ENCODE assay signal across 9 mouse cellular contexts in genomic region chr13:83716711-83717171, GRCm38 (mm10).
DNase-seq lines count a peak whose midpoint lies in the region; ATAC-seq lines count a peak whose summit lies in the region.
"Had no signal": no experiment of that assay in that cellular context is flagged by ENCODE, and none has a peak within 500 bp of the region (broad histone marks: within the 10 kb centered on the region; RNA-seq: fewer than 3 reads in every experiment).

No protein-coding gene starts in this region.

- no peak overlapping the region for H3K4me3 ChIP-seq in intestine, embryonic 14.5 days (ENCODE audit: low read depth, low read length)
- H3K4me3 ChIP-seq in intestine, embryonic 15.5 days (replicated peaks) = no peak overlapping the region
- peak overlapping the region; percentile 69 for H3K4me3 ChIP-seq in forebrain, embryonic 16.5 days (replicated peaks; ENCODE audit: low read length)
- H3K4me3 ChIP-seq in limb, embryonic 10.5 days = no peak overlapping the region
- H3K4me3 ChIP-seq: lung, embryonic 15.5 days had no signal

- no peaks in the 10 kb centered on the region for H3K4me1 ChIP-seq in intestine, embryonic 14.5 days (replicated peaks; ENCODE audit: control insufficient read depth, insufficient read depth, low read length)
- H3K4me1 ChIP-seq in intestine, embryonic 15.5 days (replicated peaks) = no peaks in the 10 kb centered on the region; the same call in 1 of the 2 replicates
- peaks cover 13% of the 10 kb centered on the region for H3K4me1 ChIP-seq in forebrain, embryonic 16.5 days (replicated peaks; ENCODE audit: control insufficient read depth, insufficient read depth, low read length)
- H3K4me1 ChIP-seq in limb, embryonic 10.5 days = peaks cover 17% of the 10 kb centered on the region

- no peak for ATAC-seq in intestine, embryonic 14.5 days (replicated peaks; ENCODE audit: low FRiP score, low TSS enrichment, low read depth)
- no peak for ATAC-seq in intestine, embryonic 15.5 days
- ATAC-seq in forebrain, embryonic 16.5 days = no peak

- H3K9me3 ChIP-seq in intestine, embryonic 14.5 days (ENCODE audit: control insufficient read depth, low read length) = no peaks in the 10 kb centered on the region
- no peaks in the 10 kb centered on the region for H3K9me3 ChIP-seq in intestine, embryonic 15.5 days
- H3K9me3 ChIP-seq in forebrain, embryonic 16.5 days (ENCODE audit: control insufficient read depth, low read length) = no peaks in the 10 kb centered on the region
- no peaks in the 10 kb centered on the region for H3K9me3 ChIP-seq in limb, embryonic 10.5 days (replicated peaks)
- H3K9me3 ChIP-seq: lung, embryonic 15.5 days had no signal

- H3K9ac ChIP-seq in intestine, embryonic 14.5 days (ENCODE audit: low read length) = no peak overlapping the region
- H3K9ac ChIP-seq in intestine, embryonic 15.5 days = no peak overlapping the region
- H3K9ac ChIP-seq in forebrain, embryonic 16.5 days (replicated peaks; ENCODE audit: low read depth, low read length) = peak overlapping the region; percentile 100
- H3K9ac ChIP-seq: lung, embryonic 15.5 days had no signal

- DNase-seq in intestine, embryonic 14.5 days (ENCODE audit: low spot score) = peak; percentile 55
- peak; percentile 45 for DNase-seq in limb, embryonic 10.5 days (ENCODE audit: low spot score)
- peak; percentile 70 for DNase-seq in right cerebral cortex, postnatal 4 days
- DNase-seq in adrenal gland, adult 2 months = no peak
- DNase-seq in adrenal gland, postnatal 10 days = no peak
- no peak for DNase-seq in thymus, postnatal 0 days (ENCODE audit: low spot score)

- no peaks in the 10 kb centered on the region for H3K36me3 ChIP-seq in intestine, embryonic 14.5 days (ENCODE audit: control insufficient read depth, insufficient read depth, low read length)
- H3K36me3 ChIP-seq in intestine, embryonic 15.5 days = no peaks in the 10 kb centered on the region
- H3K36me3 ChIP-seq in forebrain, embryonic 16.5 days (ENCODE audit: control insufficient read depth, insufficient read depth) = no peaks in the 10 kb centered on the region
- H3K36me3 ChIP-seq in limb, embryonic 10.5 days = no peaks in the 10 kb centered on the region
- H3K36me3 ChIP-seq: lung, embryonic 15.5 days had no signal

- H3K4me2 ChIP-seq in intestine, embryonic 14.5 days (ENCODE audit: low read length) = no peak overlapping the region
- H3K4me2 ChIP-seq in intestine, embryonic 15.5 days (replicated peaks) = no peak overlapping the region
- peak overlapping the region; percentile 86 for H3K4me2 ChIP-seq in forebrain, embryonic 16.5 days (ENCODE audit: low read length)

- peaks cover 100% of the 10 kb centered on the region for H3K27me3 ChIP-seq in intestine, embryonic 14.5 days (replicated peaks; ENCODE audit: control insufficient read depth, insufficient read depth, low read length)
- peaks cover 74% of the 10 kb centered on the region for H3K27me3 ChIP-seq in intestine, embryonic 15.5 days (replicated peaks)
- no peaks in the 10 kb centered on the region for H3K27me3 ChIP-seq in forebrain, embryonic 16.5 days (replicated peaks; ENCODE audit: control insufficient read depth, insufficient read depth, low read length)
- peaks cover 100% of the 10 kb centered on the region for H3K27me3 ChIP-seq in limb, embryonic 10.5 days (ENCODE audit: low read depth, poor library complexity, severe bottlenecking)

- H3K27ac ChIP-seq in intestine, embryonic 14.5 days (ENCODE audit: low read depth) = no peak overlapping the region
- no peak overlapping the region for H3K27ac ChIP-seq in intestine, embryonic 15.5 days
- H3K27ac ChIP-seq in forebrain, embryonic 16.5 days (ENCODE audit: low read length) = peak overlapping the region; percentile 100
- H3K27ac ChIP-seq in limb, embryonic 10.5 days = no peak overlapping the region
- H3K27ac ChIP-seq: lung, embryonic 15.5 days had no signal

- 2% methylated on average over 8 of the region's 8 CpGs for WGBS in intestine, embryonic 14.5 days
- 3% methylated on average over 8 of the region's 8 CpGs for WGBS in intestine, embryonic 15.5 days
- 7% methylated on average over 8 of the region's 8 CpGs for WGBS in forebrain, embryonic 16.5 days
- WGBS in limb, embryonic 10.5 days = under 1% methylated on average over 8 of the region's 8 CpGs

Comparison
In these comparisons a context has a peak if more than half of its experiments do, and no peak if none do; other contexts are left out.
1. DNase-seq: peak in intestine, embryonic 14.5 days (single experiment), limb, embryonic 10.5 days (single experiment) and right cerebral cortex, postnatal 4 days (single experiment); none in adrenal gland, adult 2 months (single experiment), adrenal gland, postnatal 10 days (single experiment) and thymus, postnatal 0 days (single experiment).